Mouse (Mus musculus) cerebral cortex, adult 2 months (tissue): ENCODE measurements around the gene Plcl1.

Experiments used
- WGBS: fragments of 180-500 bp; shearing (Covaris S2); methylation state at CpG from one replicate; pipeline ENCODE4 v1.1.7; 2018; 5-methylcytosine and 5-hydroxymethylcytosine counted together

The Plcl1 gene

DNA sequence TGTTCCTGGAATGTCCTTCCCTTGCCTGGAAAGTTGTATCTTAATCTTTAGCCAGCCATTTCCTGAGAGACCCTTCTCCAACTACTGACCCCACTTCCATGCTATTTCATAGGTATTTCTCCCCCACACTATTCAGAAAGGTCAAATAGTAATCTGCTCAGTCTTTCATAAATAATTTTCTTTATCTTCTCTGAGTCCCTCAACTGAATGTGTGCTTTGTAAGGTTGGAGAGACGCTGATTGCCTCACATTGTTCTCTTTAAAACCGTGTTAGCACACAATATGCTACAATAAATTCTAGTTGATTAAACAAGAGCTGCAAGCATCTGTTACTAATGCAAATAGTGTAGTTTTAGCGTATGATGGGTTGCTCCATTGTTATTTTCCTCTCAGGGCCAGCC lies 300.0 kb downstream of the Plcl1 start:
- 83% methylated on average over 3 of the region's 3 CpGs for WGBS

- WGBS: 75% methylated on average over 1 of the region's 1 CpGs
These were observed 301.2 kb downstream of the Plcl1 start for GRCm38 (mm10) chr1:55706933-55707332.

- whole genome bisulfite sequencing: 73% methylated on average over 4 of the region's 4 CpGs
These were observed 311.6 kb downstream of the Plcl1 start for GRCm38 (mm10) chr1:55717283-55717803.

DNA sequence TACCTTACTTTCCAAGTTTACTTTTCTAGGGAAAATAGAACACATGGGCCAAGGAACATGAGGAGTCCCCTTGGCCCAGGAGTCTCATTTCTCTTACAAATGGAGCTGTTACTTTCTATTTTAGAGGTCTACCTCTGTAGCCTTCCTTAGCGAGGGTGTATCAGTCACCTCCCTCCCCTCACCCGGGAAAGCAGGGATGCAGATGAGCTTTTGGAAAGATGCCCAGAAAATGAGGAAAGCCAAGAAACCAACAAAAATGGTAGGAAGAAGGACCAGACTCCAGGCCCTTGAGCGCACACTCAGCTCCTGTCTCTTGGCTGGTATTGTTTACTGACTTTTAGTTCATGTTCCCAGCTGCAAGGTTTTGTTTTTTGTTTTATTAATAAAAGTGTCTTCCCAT lies 319.7 kb downstream of the Plcl1 start:
- 30% methylated on average over 3 of the region's 3 CpGs for WGBS

DNA sequence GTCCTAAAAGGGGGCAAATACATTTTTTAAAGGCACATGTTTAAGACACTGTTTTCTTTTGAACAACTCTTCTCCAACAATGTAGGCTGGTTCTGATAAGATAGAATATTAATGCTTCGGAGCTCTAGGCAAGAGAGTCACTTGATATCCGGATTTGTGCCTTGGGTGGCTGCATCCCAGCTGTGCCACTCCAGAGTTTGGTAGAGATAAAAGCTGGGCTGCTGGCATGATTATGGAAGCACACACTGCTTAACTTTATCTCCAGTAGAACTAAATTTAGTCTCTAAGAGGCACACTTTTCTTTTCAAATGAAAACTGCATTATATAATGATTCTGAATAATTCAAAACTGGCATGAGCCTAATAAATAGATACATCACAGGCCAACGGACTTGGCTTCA lies 323.6 kb downstream of the Plcl1 start:
- WGBS: 55% methylated on average over 3 of the region's 3 CpGs

- 81% methylated on average over 3 of the region's 3 CpGs for WGBS
These were observed 327.2 kb downstream of the Plcl1 start for GRCm38 (mm10) chr1:55732951-55733350.

DNA sequence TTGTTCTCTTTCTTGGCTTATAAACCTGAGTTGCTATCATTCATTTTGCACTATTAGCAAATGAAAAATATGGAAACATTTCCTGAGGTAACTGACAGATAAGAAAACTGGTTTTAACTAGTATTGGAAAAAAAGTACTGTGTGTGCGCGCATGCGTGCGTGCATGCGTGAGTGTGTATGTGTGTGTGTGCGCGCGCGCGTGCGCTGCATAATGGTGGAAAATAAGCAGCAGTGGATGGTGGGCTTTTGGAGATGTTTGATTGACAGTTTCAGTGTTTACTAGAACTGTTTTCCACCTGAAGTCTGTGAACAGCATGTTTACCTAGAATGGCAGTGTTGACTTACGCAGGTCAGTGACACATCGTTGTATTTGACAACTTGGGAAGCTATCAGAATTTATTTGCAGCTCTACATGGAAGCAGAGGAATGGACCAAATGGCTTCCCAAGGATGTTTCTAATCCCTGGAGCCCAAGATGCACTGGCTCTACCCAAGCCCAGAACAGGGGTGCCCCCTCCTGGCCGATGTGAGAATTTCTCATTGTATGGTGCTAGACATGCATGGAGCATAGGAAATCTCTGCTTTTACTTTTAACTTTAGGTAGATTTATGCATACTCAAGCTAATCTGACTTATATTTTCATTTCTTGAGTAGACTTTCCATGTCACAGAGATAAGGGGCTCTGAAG lies 330.5 kb downstream of the Plcl1 start:
- WGBS: 88% methylated on average over 14 of the region's 14 CpGs

- whole genome bisulfite sequencing: 83% methylated on average over 5 of the region's 5 CpGs
These were observed 331.1 kb downstream of the Plcl1 start for GRCm38 (mm10) chr1:55736762-55737288.

DNA sequence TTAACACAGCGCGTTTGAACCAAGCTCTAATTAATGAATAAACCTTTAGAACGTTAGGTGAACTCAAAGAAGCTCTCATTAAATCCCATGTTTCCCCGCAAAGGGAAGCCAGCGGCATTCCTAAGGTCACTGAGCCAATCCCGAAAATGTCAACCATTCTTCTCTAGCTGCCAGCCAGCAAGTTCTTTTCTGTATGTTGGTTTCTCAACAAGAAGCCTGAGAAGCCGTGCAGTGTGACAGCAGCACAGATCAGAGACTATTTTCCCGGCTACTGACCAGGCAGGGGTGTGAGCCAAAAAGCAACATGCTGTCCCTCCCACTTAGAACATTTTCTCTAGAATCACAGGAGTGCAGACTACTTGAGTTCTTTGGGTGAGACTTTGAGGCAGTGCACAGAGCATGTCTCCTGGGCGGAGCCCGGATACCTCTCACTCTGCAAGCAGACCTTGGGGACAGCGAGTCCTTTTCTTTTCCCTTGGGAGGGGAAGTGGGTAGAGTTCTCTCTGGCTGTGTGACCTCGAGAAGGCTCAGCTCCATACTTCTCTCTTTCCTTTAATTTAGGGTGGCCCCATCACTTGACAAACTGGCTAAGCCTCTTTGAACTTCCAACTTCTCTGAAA lies 333.1 kb downstream of the Plcl1 start:
- 60% methylated on average over 12 of the region's 12 CpGs for WGBS

DNA sequence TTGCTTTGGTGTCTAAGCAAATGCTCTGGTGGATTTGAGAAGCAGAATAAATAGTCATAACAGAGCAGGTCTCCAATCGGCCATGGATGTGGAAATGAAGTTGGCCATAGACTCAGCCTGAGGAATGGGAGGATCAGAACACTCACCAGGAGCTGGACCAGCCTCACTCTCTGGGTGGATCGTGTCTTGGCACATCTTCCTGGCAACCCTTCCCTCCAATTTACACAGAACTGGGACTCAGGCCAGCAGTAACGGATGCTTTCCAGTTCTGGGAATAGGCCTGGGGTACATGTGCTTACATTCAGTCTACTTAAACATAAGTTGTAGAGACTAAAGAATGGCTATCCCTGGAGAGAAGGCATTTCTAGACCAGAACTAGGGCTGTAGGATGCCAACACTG lies 336.2 kb downstream of the Plcl1 start:
- 28% methylated on average over 3 of the region's 3 CpGs for WGBS

GRCm38 (mm10) chr1:55748516-55748915 lies 342.8 kb downstream of the Plcl1 start:
- WGBS: 70% methylated on average over 5 of the region's 5 CpGs

DNA sequence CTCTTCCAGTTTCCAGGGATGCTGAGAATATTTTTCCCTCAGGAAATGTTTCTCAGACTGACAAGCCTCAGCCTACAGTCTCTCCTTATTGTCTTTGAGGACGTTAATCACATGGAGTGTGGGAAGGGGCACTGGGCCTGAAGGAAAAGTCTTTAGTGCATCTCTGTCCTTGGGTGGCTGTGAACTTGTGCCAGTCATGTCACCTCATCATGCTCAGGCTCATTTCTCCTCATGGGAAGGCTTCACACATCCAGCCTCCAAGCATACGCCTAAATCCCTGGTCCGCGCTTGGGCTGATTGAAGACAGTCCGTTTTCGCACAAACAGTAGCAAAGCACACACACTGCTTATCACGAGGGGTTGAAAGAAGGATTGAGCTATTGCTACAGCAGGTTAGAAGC lies 344.0 kb downstream of the Plcl1 start:
- 89% methylated on average over 7 of the region's 7 CpGs for WGBS

- WGBS: 71% methylated on average over 10 of the region's 10 CpGs
These were observed 350.0 kb downstream of the Plcl1 start for GRCm38 (mm10) chr1:55755742-55756141.

DNA sequence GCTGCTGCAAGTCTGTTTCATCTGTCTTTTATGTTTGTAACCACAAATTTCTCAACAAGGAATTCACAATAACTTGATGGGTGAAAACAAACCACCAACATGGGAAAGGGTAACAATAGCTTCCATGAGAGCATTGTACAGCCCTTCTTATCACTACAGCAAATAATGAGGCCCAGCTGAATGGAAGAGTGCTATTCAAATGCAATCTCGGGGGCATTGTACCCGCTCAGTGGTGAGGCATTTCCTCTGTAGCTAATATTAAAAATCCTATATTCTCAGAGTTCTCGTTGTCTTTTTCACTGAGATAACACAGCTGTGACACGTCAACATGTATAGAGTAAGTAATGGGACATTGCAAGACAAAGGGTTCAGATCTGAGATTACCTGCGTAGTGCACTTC lies 356.6 kb downstream of the Plcl1 start:
- 79% methylated on average over 5 of the region's 5 CpGs for WGBS

DNA sequence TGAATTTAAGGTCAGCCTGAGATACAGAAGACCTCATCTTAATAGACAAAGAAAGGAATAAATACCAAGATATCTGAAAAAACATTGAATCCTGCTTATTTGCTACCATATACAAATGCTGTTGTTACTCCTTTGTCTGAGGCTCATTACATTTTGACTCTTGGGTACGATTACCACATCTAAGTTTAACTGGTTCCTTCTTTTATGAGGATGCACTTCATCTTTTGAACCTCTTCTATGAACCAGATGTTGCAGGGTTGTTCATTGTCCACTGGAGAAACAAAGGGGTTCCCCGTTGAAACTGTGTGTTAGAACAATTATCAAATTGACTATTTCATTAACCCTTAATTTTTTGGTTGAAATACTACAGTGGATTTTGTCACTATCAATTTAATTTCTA lies 357.4 kb downstream of the Plcl1 start:
- 83% methylated on average over 2 of the region's 2 CpGs for WGBS

- WGBS: 29% methylated on average over 1 of the region's 1 CpGs
These were observed 361.0 kb downstream of the Plcl1 start for GRCm38 (mm10) chr1:55766743-55767142.

DNA sequence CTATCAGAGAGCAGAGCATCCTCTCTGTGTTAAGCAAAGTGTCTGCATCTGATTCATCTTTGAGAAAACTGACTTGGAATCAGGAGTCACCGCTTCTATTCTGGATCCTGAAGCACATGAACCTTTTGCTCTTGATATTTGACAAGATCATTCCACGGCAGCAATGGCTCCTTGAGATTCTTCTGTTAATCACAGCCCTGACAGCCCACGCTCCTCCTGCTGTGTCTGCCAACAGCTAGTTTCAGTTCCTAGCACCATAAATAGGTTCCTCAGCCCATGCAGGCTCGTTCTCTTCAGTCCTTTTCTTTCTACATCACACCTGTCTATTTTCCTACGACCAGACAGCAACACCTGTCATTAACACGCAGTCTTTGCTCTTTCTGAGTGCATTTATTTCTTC lies 387.1 kb downstream of the Plcl1 start:
- 35% methylated on average over 6 of the region's 6 CpGs for WGBS
